Mouse (Mus musculus): Measurements from ENCODE around the gene Rmi1. TPM values are rescaled to one million over a fixed set of nuclear protein-coding genes. Genes with fewer than 3 reads are reported as not detected.

Gene Rmi1
- polyA plus RNA-seq, 1 experiment: 14.3 TPM

- no peak for TF ChIP-seq CTCF (IDR thresholded peaks at IDR 0.05; ENCODE audit: borderline replicate concordance, extremely low read depth, insufficient read depth, insufficient read length)
- TF ChIP-seq POLR2A (IDR thresholded peaks at IDR 0.05; ENCODE audit: borderline replicate concordance, extremely low read depth, insufficient read depth, insufficient read length, poor library complexity, severe bottlenecking): no peak
These were observed 9.0 kb downstream of the Rmi1 start for GRCm38 (mm10) chr13:58411073-58411472.

GRCm38 (mm10) chr13:58415374-58415773, 13.3 kb downstream of the Rmi1 start:
- DNase-seq (ENCODE audit: low read depth): no peak
- TF ChIP-seq CTCF (IDR thresholded peaks at IDR 0.05; ENCODE audit: borderline replicate concordance, extremely low read depth, insufficient read depth, insufficient read length): no peak
- no peak for TF ChIP-seq POLR2A (IDR thresholded peaks at IDR 0.05; ENCODE audit: borderline replicate concordance, extremely low read depth, insufficient read depth, insufficient read length, poor library complexity, severe bottlenecking)

More at GRCm38 (mm10) chr13:58411073-58411472, 9.0 kb downstream of the Rmi1 start:
- DNase-seq (ENCODE audit: low read depth): no peak

GRCm38 (mm10) chr13:58415838-58416237, 13.8 kb downstream of the Rmi1 start:
- DNase-seq (ENCODE audit: low read depth): no peak
- TF ChIP-seq CTCF (IDR thresholded peaks at IDR 0.05; ENCODE audit: borderline replicate concordance, extremely low read depth, insufficient read depth, insufficient read length) (no peak), POLR2A (IDR thresholded peaks at IDR 0.05; ENCODE audit: borderline replicate concordance, extremely low read depth, insufficient read depth, insufficient read length, poor library complexity, severe bottlenecking) (no peak)

GRCm38 (mm10) chr13:58418656-58419055, 16.6 kb downstream of the Rmi1 start:
- TF ChIP-seq CTCF (IDR thresholded peaks at IDR 0.05; ENCODE audit: borderline replicate concordance, extremely low read depth, insufficient read depth, insufficient read length) (no peak), POLR2A (IDR thresholded peaks at IDR 0.05; ENCODE audit: borderline replicate concordance, extremely low read depth, insufficient read depth, insufficient read length, poor library complexity, severe bottlenecking) (no peak)
- no peak for DNase-seq (ENCODE audit: low read depth)

GRCm38 (mm10) chr13:58419266-58419665, 17.2 kb downstream of the Rmi1 start:
- TF ChIP-seq POLR2A (IDR thresholded peaks at IDR 0.05; ENCODE audit: borderline replicate concordance, extremely low read depth, insufficient read depth, insufficient read length, poor library complexity, severe bottlenecking): no peak
- no peak for DNase-seq (ENCODE audit: low read depth)

DNA sequence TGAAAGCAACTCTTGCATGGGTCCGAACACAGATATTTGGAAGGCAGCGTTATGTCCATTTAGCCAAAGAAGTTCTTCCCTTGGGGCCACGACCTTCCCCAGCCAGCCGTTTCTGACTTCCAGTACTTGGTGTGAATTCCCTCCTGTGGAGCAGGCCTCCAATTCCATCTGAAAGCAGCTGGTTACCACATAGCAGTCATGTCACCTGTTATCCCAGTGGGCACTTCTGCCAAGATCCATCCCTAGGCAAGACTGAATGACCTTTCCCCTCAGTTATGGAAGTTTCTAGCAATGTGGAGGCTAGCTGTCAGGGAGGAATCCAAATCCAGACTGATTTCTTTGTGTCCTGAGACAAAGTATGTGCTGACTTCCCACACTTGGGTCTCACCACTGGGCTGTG, 19.0 kb downstream of the Rmi1 start:
- DNase-seq (ENCODE audit: low read depth): no peak
- TF ChIP-seq POLR2A (IDR thresholded peaks at IDR 0.05; ENCODE audit: borderline replicate concordance, extremely low read depth, insufficient read depth, insufficient read length, poor library complexity, severe bottlenecking) (no peak), CTCF (IDR thresholded peaks at IDR 0.05; ENCODE audit: borderline replicate concordance, extremely low read depth, insufficient read depth, insufficient read length) (no peak)

GRCm38 (mm10) chr13:58422242-58422641, 20.2 kb downstream of the Rmi1 start:
- DNase-seq (ENCODE audit: low read depth): no peak
- TF ChIP-seq CTCF (IDR thresholded peaks at IDR 0.05; ENCODE audit: borderline replicate concordance, extremely low read depth, insufficient read depth, insufficient read length): no peak
- no peak for TF ChIP-seq POLR2A (IDR thresholded peaks at IDR 0.05; ENCODE audit: borderline replicate concordance, extremely low read depth, insufficient read depth, insufficient read length, poor library complexity, severe bottlenecking)

- TF ChIP-seq CTCF (IDR thresholded peaks at IDR 0.05; ENCODE audit: borderline replicate concordance, extremely low read depth, insufficient read depth, insufficient read length): no peak
- TF ChIP-seq POLR2A (IDR thresholded peaks at IDR 0.05; ENCODE audit: borderline replicate concordance, extremely low read depth, insufficient read depth, insufficient read length, poor library complexity, severe bottlenecking): no peak
- no peak for DNase-seq (ENCODE audit: low read depth)
These were observed 21.1 kb downstream of the Rmi1 start for GRCm38 (mm10) chr13:58423061-58423660.

DNA sequence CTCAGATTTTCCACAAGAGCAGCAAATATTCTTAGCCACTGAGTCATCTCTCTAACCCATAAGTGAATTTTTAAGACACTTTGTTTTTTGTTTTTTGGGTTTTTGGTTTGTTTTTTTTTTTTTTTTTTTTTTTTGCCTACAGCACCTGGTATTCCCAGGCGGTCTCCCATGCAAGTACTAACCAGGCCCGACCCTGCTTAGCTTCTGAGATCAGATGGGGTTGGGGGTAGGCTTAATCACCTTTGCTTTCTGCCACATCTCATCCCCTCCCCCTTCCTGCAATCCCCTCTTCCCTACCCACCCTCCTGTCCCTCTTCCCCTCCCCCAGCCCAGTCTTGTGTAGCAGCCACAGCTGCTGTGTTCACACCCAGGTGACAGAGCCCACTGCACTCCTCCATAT, 37.7 kb downstream of the Rmi1 start:
- TF ChIP-seq CTCF (IDR thresholded peaks at IDR 0.05; ENCODE audit: borderline replicate concordance, extremely low read depth, insufficient read depth, insufficient read length): no peak
- no peak for TF ChIP-seq POLR2A (IDR thresholded peaks at IDR 0.05; ENCODE audit: borderline replicate concordance, extremely low read depth, insufficient read depth, insufficient read length, poor library complexity, severe bottlenecking)
- no peak for DNase-seq (ENCODE audit: low read depth)

DNA sequence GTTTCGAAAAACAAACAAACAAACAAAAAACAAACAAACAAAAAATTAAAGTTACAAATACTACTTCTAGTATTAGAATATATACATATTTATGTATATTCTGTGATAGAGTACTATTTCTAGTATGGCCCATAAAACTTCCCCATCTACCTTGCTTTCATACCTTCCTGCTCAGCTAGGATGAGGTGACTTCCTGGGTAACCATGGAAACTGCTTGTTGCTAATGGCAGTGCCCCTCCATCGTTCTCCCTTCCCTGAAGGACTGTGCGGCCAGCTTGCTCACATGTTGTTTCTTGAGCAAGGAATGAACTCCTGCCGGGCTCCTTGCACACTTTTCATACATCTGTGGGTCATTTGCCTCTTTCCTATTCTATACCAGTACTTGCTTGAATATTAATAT, 41.3 kb downstream of the Rmi1 start:
- TF ChIP-seq POLR2A (IDR thresholded peaks at IDR 0.05; ENCODE audit: borderline replicate concordance, extremely low read depth, insufficient read depth, insufficient read length, poor library complexity, severe bottlenecking) (no peak), CTCF (IDR thresholded peaks at IDR 0.05; ENCODE audit: borderline replicate concordance, extremely low read depth, insufficient read depth, insufficient read length) (no peak)
- no peak for DNase-seq (ENCODE audit: low read depth)

DNA sequence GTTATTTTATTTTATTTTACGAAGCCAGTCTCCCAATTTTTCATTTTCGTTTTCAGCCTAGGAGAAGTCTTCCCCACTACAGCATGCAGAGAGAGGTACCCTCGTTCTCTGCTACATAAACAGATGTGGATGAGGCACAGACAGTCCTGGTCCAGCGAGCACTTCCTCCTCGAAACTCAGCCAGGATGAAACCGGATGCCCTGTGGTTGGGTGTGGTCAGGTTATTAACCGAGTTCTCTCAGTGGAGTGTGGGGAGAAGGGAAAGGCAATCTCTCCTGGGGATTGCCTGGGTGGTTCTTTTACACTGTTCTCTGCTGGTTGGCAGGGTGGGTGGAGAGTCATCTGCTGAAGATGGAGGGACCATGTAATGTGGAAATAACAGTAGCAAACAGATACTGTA, 41.7 kb downstream of the Rmi1 start:
- DNase-seq (ENCODE audit: low read depth): no peak
- TF ChIP-seq CTCF (IDR thresholded peaks at IDR 0.05; ENCODE audit: borderline replicate concordance, extremely low read depth, insufficient read depth, insufficient read length) (no peak), POLR2A (IDR thresholded peaks at IDR 0.05; ENCODE audit: borderline replicate concordance, extremely low read depth, insufficient read depth, insufficient read length, poor library complexity, severe bottlenecking) (no peak)

GRCm38 (mm10) chr13:58446541-58446940, 44.5 kb downstream of the Rmi1 start:
- no peak for TF ChIP-seq POLR2A (IDR thresholded peaks at IDR 0.05; ENCODE audit: borderline replicate concordance, extremely low read depth, insufficient read depth, insufficient read length, poor library complexity, severe bottlenecking)
- no peak for TF ChIP-seq CTCF (IDR thresholded peaks at IDR 0.05; ENCODE audit: borderline replicate concordance, extremely low read depth, insufficient read depth, insufficient read length)
- DNase-seq (ENCODE audit: low read depth): no peak
